Mouse (Mus musculus) adrenal gland, postnatal 4 days (tissue): Measurements from ENCODE around the gene Rnf166. TPM values are rescaled to one million over a fixed set of nuclear protein-coding genes. Genes with fewer than 3 reads are reported as not detected.

Experiments used
- DNase-seq, 2 experiments: peaks; one replicate each; pipeline ENCODE4 v3.0.0; 2021 to 2022; ENCODE audit warnings: low spot score in 2 of 2, mixed read lengths in 2 of 2
- long read RNA-seq, 2 experiments: library from polyadenylated mRNA; stranded (forward); transcript quantifications; one replicate each; pipeline ENCODE4 v2.0.0; 2021
- total RNA-seq, 2 experiments: library from RNA; stranded (reverse); gene quantifications; 2 replicates each; pipeline ENCODE4 v1.2.3; 2021

Gene Rnf166
- 10 to 100 TPM; 47.5 to 53.7 TPM for total RNA-seq
- long read RNA-seq, experiment 1, transcript Rnf166-201 (6 exons, 1,783 nt), result major isoform, 48 of 59 reads
- long read RNA-seq, experiment 1, partial matches to known transcripts, result 6 of 59 reads
- long read RNA-seq, experiment 1, other reads (novel, unspliced or antisense), result 5 of 59 reads
- long read RNA-seq, experiment 2, transcript Rnf166-201 (6 exons, 1,783 nt), result major isoform, 67 of 92 reads
- long read RNA-seq, experiment 2, partial matches to known transcripts, result 8 of 92 reads
- long read RNA-seq, experiment 2, other reads (novel, unspliced or antisense), result 16 of 92 reads

- DNase-seq, result peak; percentile 79 to 93
Observed at GRCm38 (mm10) chr8:122475580-122476320, at the start of gene Rnf166, which contains the start of gene Ctu2. Gene Rnf166 (minus strand): TSS chr8:122476064. Gene Ctu2 (plus strand): TSS chr8:122476143.

- no peak for DNase-seq
Observed at GRCm38 (mm10) chr8:122525004-122525403, 49.1 kb upstream of the Rnf166 start.

- DNase-seq, result no peak
Observed at GRCm38 (mm10) chr8:122524506-122524905, 48.6 kb upstream of the Rnf166 start.

GRCm38 (mm10) chr8:122523652-122524360 lies 47.9 kb upstream of the Rnf166 start:
- no peak for DNase-seq

- no peak for DNase-seq
Observed at GRCm38 (mm10) chr8:122522796-122523651, 47.2 kb upstream of the Rnf166 start.

GRCm38 (mm10) chr8:122520611-122521010 lies 44.7 kb upstream of the Rnf166 start:
- DNase-seq, result no peak

GRCm38 (mm10) chr8:122517541-122518190 lies 41.8 kb upstream of the Rnf166 start:
- DNase-seq, result no peak

GRCm38 (mm10) chr8:122515699-122516098 lies 39.8 kb upstream of the Rnf166 start:
- DNase-seq, result no peak

- DNase-seq, result no peak
Observed at GRCm38 (mm10) chr8:122512392-122512791, 36.5 kb upstream of the Rnf166 start.

GRCm38 (mm10) chr8:122511552-122511951 lies 35.7 kb upstream of the Rnf166 start:
- no peak for DNase-seq

- peak; percentile 52 to 62 for DNase-seq
Observed at GRCm38 (mm10) chr8:122500856-122501255, 25.0 kb upstream of the Rnf166 start.

- no peak for DNase-seq
Observed at GRCm38 (mm10) chr8:122497912-122498311, 22.0 kb upstream of the Rnf166 start.

- no peak for DNase-seq
Observed at GRCm38 (mm10) chr8:122497016-122497734, 21.3 kb upstream of the Rnf166 start.

- no peak for DNase-seq
Observed at GRCm38 (mm10) chr8:122488387-122488786, 12.5 kb upstream of the Rnf166 start.

GRCm38 (mm10) chr8:122484831-122485230 lies 9.0 kb upstream of the Rnf166 start:
- DNase-seq, result no peak

- DNase-seq, result no peak
Observed at GRCm38 (mm10) chr8:122483877-122484276, 8.0 kb upstream of the Rnf166 start.

GRCm38 (mm10) chr8:122482448-122482847 lies 6.6 kb upstream of the Rnf166 start:
- no peak for DNase-seq

- peak; percentile 26 to 28 for DNase-seq
Observed at GRCm38 (mm10) chr8:122474951-122475560, 808 bp downstream of the Rnf166 start.

GRCm38 (mm10) chr8:122473911-122474421 lies 1.9 kb downstream of the Rnf166 start:
- no peak for DNase-seq
